In genomic region chr7:70788902-70789796, GRCm38 (mm10) we compare ENCODE assay signal across 10 mouse cellular contexts.
DNase-seq lines count a peak whose midpoint lies in the region; ATAC-seq lines count a peak whose summit lies in the region.
"Had no signal": no experiment of that assay in that cellular context is flagged by ENCODE, and none has a peak within 500 bp of the region (broad histone marks: within the 10 kb centered on the region; RNA-seq: fewer than 3 reads in every experiment).

No protein-coding gene starts in this region.

- WGBS in intestine, embryonic 15.5 days, result 31% methylated on average over 21 of the region's 21 CpGs
- 31% methylated on average over 21 of the region's 21 CpGs for WGBS in intestine, embryonic 16.5 days
- WGBS in hindbrain, embryonic 13.5 days, result 4% methylated on average over 21 of the region's 21 CpGs

- no peaks in the 10 kb centered on the region for H3K36me3 ChIP-seq in intestine, embryonic 15.5 days
- no peaks in the 10 kb centered on the region for H3K36me3 ChIP-seq in intestine, embryonic 16.5 days (ENCODE audit: control insufficient read depth, insufficient read depth, low read length)
- H3K36me3 ChIP-seq in hindbrain, embryonic 13.5 days, result no peaks in the 10 kb centered on the region

- peak; percentile 79 for DNase-seq in embryo, embryonic 10.5 days (ENCODE audit: low spot score)
- peak; percentile 57 for DNase-seq in neural tube, embryonic 10.5 days (ENCODE audit: extremely low spot score, low spot score)
- DNase-seq in ovary, adult 18-20 months (ENCODE audit: low spot score), result no peak
- DNase-seq in adrenal gland, adult 2 months, result no peak
- DNase-seq in lung, postnatal 14 days, result no peak
- DNase-seq: layer of hippocampus, postnatal 36 days; right cerebral cortex, postnatal 14 days had no signal

- ATAC-seq in intestine, embryonic 15.5 days, result no peak
- no peak for ATAC-seq in intestine, embryonic 16.5 days
- no peak for ATAC-seq in hindbrain, embryonic 13.5 days (ENCODE audit: low FRiP score)

- H3K4me3 ChIP-seq in intestine, embryonic 15.5 days (replicated peaks), result no peak overlapping the region
- H3K4me3 ChIP-seq in intestine, embryonic 16.5 days (ENCODE audit: low read length), result no peak overlapping the region
- 0 out of 2 replicates have a peak overlapping the region, but pooled peaks have one; percentile 12 for H3K4me3 ChIP-seq in hindbrain, embryonic 13.5 days

- no peak overlapping the region for H3K9ac ChIP-seq in intestine, embryonic 15.5 days
- H3K9ac ChIP-seq in intestine, embryonic 16.5 days (ENCODE audit: low read depth, low read length), result no peak overlapping the region
- no peak overlapping the region for H3K9ac ChIP-seq in hindbrain, embryonic 13.5 days

- no peak overlapping the region for H3K27ac ChIP-seq in intestine, embryonic 15.5 days
- no peak overlapping the region for H3K27ac ChIP-seq in intestine, embryonic 16.5 days (ENCODE audit: low read length)
- no peak overlapping the region for H3K27ac ChIP-seq in hindbrain, embryonic 13.5 days

- 0 out of 2 replicates have a peak overlapping the region, but pooled peaks have one; percentile 14 for H3K4me2 ChIP-seq in intestine, embryonic 15.5 days (replicated peaks)
- no peak overlapping the region for H3K4me2 ChIP-seq in intestine, embryonic 16.5 days (ENCODE audit: low read depth, low read length)
- H3K4me2 ChIP-seq in hindbrain, embryonic 13.5 days, result peak overlapping the region; percentile 43

- H3K27me3 ChIP-seq in intestine, embryonic 15.5 days (replicated peaks), result no peaks in the 10 kb centered on the region
- no peaks in the 10 kb centered on the region for H3K27me3 ChIP-seq in intestine, embryonic 16.5 days (replicated peaks; ENCODE audit: control insufficient read depth, insufficient read depth, low read length)
- peaks cover 37% of the 10 kb centered on the region for H3K27me3 ChIP-seq in hindbrain, embryonic 13.5 days

- H3K4me1 ChIP-seq in intestine, embryonic 15.5 days (replicated peaks), result no peaks in the 10 kb centered on the region
- H3K4me1 ChIP-seq in intestine, embryonic 16.5 days (ENCODE audit: control insufficient read depth, insufficient read depth, low read length), result no peaks in the 10 kb centered on the region
- peaks cover 13% of the 10 kb centered on the region for H3K4me1 ChIP-seq in hindbrain, embryonic 13.5 days (replicated peaks)

- H3K9me3 ChIP-seq in intestine, embryonic 15.5 days, result no peaks in the 10 kb centered on the region
- H3K9me3 ChIP-seq in intestine, embryonic 16.5 days (ENCODE audit: control insufficient read depth, low read length), result no peaks in the 10 kb centered on the region
- H3K9me3 ChIP-seq in hindbrain, embryonic 13.5 days, result no peaks in the 10 kb centered on the region

Comparison
In these comparisons a context has a peak if more than half of its experiments do, and no peak if none do; other contexts are left out.
1. DNase-seq: peak in embryo, embryonic 10.5 days (single experiment) and neural tube, embryonic 10.5 days (single experiment); none in ovary, adult 18-20 months (single experiment), adrenal gland, adult 2 months (single experiment) and lung, postnatal 14 days (single experiment).